Mouse (Mus musculus): ENCODE measurements around the gene Rbms1.
A peak's percentile ranks its signal among the peaks of the same experiment; 100 is the strongest.

Gene Rbms1

DNA sequence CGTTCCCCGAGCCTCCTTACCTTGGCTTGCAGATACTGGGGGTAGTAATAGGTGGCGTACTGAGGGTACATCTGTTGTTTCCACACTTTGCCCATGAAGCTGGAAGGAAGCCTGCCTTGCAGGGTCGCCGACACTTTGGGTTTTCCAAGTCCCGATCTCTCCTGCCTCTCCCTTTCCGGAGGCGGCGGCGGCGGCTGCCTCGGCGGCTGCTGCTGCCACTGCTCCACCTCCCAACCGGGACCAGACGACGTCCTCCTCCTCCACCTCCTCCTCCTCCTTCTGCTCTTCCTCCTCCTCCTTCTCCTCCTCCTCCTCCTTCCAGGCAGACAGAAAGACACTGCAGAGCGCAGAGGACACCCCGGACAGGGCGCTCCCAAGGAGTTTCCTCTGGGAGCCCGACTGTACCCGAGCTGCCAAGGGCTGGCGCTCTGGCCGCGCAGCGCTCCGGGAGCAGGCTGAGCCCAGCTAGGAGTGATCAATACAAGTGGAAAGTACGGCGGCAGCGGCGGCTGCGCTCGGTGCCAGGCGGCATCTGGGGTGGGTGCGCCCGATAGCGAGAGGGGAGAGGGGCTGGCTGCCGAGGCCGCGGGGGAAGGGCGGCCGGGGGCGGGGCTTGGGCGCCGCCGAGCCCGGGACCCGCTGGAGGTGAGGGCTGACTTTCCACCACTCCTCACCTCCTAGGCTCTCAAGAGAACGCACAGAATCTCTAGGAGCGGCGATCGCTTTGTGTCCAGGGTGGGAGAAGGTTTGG lies at the start of gene Rbms1:
Rbms1 (minus strand) TSS at position 522 of the 751 bp plus-strand sequence.
- peak; percentile 22 for DNase-seq (ENCODE audit: low read depth, low spot score)

DNA sequence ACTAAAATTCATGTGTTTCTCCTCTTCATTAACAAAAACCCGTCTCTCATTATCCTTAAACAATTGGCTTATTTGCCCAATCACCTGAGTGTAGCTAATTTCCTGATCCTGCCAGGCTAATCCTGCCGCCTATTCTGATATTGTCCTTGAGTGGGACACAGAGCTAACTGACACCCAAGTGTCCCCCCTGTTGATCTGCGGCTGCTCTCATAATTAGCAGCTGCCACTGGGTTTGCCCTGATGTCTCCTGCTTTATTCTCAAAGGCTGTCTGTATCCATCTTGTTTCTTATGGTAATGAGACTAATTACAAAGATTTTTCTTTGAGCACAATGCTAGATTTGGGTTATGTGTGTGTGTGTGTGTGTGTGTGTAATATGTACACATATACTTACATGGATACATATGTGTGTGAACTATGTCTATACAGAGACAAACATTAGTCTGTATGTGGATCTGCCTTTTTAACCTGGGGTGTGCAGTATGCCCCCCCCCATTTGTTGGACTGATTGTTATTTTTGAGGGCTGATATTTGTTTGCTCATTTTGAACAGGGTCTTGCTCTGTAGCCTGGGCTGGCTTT lies 49.3 kb upstream of the Rbms1 start:
- DNase-seq (ENCODE audit: low read depth, low spot score), result no peak

DNA sequence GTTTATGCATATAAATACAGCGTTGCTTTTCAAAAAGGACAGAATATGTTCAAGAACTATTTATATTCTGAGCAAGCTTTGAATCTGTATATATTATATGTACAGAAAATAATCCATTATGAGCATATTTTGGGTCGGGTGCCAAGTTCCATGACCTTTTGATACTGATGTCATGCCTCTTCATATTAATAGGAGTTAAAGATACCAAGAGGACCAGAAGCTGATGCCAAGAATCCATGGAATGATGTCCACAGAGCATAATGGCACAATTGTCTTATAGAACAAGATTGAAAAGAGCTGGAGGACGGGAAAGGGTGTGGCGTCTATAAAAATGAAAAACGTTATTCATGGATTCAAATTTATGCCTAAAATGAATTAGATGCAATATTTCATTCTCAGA lies 23.3 kb upstream of the Rbms1 start:
- no peak for DNase-seq (ENCODE audit: low read depth, low spot score)

DNA sequence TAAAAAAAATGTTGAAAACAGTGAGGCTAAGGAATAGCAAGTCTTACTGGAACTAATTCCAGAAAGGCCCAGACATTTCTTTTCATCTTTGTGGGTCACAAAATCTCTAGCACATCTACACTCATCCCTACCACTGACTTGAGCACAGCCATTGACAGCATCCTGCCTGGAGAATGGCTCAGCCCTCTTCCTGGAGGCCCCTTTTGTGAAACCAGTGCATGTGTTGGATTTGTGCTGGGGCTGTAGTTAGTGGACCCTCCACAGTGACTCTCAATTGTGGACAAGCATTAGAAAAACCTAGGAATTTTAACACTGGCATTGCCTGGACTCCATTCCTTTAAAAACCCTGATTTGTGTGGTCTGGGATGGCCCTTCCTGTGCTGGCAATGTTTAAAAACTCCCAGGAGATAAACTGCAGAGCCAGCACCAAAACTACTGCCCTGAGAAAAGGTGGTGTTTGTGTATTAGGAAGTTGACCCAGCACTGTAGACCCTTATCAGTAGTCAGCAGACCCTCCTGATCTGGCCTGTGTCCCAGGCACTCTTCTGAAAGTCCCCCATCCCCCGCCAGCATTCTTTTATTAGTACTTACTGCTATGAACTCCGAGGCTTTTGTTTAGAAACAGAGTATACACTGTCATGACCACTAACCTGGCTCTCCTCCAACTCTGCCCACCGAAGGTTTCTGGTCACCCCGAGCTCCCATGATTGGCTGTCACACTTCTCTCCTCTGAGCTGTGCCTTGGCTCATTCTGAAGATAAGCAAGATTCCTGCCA lies 15.7 kb upstream of the Rbms1 start:
- no peak for DNase-seq (ENCODE audit: low read depth, low spot score)

DNA sequence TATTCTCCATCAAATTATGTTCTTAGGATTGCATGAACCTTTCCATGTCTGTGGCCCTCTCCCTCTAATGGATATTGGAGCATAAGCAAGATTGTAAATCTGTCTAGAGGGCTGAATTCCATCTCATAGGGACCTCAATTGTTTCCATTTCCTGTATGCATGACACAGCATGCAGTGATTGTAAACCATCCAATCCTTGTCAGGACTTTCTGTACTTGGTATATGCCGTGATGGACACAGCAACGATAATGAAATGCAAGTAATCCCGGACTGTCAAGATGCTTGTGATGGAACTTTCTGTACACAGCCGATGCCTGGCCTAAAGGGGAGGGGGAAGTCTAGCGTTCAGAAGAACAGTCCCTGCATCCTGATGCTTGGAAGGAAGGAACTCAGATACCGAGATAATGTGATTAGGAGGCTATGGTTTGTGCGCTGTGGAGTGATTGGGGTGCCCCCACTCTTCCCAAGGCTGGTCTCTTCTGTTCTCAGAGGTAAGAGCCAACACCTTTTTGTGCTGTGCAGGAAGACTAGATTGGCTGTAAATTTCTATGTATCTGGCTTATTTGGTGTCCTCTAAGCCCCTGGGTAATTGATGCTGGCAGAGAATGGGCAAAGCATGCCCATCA lies 9.3 kb upstream of the Rbms1 start:
- no peak for DNase-seq (ENCODE audit: low read depth, low spot score)

DNA sequence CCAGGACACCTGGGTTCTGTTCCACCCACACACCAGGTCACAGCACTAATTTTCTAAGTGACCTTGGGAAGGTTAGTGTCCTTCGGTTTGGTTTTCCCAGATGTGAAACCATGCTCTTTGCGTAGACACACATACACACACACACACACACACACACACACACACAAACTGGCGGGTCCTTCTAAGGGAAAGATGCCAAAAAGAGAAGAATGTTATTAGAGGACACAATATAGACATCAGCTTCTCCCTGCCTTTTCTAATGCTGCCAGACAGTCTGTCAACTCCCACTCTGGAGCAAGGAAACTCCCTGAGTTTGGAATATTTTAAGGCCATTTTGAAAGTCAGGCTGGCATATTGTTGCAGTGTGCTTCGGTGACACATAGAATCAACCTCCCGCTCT lies 624 bp upstream of the Rbms1 start:
- no peak for DNase-seq (ENCODE audit: low read depth, low spot score)

DNA sequence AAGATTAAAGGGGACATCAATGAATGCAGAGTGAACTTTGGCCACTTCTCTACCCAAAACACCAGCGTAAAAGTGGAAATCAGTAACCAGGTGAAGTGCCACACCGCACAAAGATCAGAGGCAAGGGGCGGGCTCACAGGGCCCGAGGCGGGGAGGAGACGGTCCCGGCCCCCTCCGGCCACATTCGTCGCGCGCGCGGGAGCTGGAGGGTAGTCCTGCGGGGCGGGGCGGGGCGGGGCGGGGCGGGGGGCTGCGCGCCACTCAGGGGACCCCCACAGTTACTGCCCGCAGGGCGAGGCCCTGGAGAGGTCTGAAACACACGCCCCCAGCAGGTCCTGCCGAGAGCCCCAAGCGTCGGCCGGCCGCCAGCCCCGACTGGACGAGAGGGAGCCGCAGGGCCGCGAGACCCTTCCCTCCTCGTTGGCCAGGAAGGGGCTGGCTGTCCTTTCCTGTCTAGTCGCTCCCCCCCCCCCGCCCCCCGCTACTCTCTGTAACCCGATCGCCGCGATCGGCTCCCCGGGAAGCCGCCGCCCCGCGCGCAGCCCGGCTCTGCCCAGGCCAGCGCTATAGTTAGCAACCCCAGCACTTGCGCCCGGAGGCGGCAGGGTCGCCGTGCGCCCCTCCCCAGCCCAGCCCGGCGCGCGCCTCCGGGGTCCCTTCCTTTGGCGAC lies 856 bp downstream of the Rbms1 start:
- peak; percentile 4 for DNase-seq (ENCODE audit: low read depth, low spot score)

DNA sequence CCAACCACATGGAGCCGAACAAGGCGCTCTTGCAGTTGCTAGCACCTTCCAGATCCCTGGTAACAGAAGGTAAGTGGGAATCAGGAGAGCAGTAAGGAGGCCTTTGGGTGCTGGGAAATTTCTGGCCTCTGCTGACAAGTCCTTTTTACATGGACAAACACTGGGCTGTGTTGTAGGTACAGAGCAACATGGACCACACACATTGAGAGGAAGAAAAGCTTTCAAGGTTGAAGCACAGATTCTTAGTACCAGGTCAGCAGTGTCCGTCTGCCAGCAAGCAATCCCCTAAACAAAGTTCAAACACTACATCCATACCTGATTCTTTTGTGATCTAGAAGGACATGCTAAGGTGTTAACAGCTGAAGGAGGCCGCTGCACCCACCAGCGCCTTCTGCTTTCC lies 1.7 kb downstream of the Rbms1 start:
- DNase-seq (ENCODE audit: low read depth, low spot score), result no peak

DNA sequence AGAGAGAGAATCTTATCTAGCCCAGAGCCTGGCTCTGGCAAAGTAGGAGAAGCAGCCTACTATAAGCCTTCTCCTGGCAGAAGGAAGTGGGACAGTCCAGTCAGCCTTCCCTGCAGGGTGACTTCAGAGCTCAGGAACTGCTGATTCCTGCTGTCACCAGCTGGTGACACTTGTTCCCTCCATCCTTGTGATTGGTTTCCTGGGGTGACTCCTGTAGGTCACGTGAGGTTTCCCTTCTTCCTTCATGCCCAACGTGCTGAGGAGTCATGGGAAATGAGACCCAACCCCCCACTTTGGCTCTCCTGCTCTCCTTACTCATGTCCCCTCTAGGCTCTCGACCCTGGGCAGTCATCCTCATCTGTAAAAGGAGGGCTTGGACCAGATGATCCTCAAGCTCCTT lies 14.8 kb downstream of the Rbms1 start:
- DNase-seq (ENCODE audit: low read depth, low spot score), result no peak

DNA sequence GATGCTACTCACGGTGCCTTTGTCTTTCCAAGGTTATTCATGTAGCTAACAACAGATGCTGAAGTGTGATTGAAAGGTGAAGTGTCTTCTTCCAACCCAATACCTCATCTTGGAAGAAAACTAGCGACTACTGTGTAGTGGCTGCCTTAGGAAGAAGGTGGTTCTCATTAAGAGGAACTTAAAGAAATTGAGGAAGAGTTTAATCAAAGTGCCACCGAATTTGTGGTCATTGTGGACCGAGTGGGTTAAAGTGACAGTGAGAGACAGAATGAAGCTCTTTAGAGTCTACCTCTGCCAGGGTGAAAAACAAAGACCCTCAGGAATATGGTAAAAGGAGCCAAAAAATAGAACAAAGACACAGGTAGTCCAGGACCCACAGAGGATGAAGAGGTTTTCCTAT lies 15.2 kb downstream of the Rbms1 start:
- no peak for DNase-seq (ENCODE audit: low read depth, low spot score)

DNA sequence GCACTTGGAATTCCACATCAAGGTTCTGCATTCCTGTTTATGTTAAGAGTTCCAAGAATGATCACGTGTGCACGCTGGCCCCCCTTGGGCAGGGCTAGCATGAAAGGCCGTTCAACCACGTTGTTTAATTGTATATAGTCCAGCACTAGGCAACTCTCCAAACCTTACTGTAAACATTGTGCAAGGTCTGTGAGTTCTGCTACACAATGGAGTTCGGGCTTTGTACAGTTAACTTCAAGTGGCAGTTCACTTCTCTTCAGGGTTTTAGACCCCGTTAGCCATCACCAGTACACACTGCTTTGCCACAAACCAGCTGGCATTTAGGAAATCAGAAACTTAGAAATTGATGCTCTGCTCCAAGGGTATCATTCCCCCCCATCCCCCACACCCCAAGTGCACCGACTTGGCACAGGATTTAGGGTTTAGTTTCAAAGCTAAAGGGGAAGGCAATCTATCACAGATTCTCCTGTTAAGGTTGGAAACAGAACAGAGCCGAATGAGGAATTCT lies 22.5 kb downstream of the Rbms1 start:
- DNase-seq (ENCODE audit: low read depth, low spot score), result no peak

DNA sequence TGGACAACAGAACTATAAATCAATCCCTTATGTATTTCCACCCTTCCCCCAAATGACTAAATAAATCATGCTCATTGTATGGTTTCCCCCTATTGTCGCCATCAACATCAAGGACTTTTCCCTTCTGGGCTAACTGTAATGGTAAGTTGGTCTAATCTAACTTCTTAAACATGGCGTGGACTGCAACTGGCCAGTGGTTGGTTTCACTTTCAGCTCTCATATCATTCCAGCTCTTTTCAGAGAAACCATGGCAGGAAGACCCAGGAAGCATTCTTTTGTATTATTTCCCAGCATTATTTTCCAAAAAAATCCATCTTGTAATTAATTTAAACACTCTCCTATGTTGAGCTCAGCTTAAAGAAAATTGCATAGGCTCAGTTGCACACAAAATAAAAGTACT lies 23.0 kb downstream of the Rbms1 start:
- no peak for DNase-seq (ENCODE audit: low read depth, low spot score)

DNA sequence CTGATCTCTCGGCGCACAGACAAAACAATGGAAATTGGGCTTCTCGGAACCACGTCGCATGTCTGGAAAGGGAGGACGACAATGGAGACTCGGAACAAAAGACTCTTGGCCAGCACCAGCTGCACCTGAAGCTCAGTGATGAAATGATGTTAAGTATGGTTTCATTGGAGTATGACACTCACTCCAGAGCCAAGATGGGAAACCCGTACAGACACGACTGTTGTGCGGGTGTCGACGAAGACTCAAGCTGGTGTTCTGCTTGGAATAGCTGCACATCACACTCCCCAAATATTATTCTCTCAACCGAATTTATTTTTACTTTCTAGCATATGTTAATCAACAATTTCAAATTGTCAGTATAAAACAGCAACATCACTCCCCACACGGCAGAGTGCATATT lies 26.1 kb downstream of the Rbms1 start:
- no peak for DNase-seq (ENCODE audit: low read depth, low spot score)

DNA sequence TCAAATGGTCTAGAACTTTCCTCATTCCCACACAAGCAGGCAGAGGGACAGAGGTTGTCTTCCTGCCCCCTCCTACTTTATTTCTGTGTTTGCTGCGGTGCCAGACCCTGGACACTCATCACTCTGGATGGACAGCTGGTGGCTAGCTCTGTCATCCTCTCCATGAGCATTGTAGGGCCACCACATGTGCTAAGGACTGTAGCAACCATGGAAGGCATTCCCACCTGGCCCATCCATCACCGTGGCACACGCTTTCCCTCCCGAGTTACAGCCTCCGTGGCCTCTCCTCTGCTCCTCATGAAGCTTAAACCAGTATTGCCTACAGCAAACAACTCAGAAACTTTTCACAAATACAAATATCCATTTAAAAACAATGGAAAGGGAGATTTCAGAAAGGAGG lies 34.0 kb downstream of the Rbms1 start:
- no peak for DNase-seq (ENCODE audit: low read depth, low spot score)

DNA sequence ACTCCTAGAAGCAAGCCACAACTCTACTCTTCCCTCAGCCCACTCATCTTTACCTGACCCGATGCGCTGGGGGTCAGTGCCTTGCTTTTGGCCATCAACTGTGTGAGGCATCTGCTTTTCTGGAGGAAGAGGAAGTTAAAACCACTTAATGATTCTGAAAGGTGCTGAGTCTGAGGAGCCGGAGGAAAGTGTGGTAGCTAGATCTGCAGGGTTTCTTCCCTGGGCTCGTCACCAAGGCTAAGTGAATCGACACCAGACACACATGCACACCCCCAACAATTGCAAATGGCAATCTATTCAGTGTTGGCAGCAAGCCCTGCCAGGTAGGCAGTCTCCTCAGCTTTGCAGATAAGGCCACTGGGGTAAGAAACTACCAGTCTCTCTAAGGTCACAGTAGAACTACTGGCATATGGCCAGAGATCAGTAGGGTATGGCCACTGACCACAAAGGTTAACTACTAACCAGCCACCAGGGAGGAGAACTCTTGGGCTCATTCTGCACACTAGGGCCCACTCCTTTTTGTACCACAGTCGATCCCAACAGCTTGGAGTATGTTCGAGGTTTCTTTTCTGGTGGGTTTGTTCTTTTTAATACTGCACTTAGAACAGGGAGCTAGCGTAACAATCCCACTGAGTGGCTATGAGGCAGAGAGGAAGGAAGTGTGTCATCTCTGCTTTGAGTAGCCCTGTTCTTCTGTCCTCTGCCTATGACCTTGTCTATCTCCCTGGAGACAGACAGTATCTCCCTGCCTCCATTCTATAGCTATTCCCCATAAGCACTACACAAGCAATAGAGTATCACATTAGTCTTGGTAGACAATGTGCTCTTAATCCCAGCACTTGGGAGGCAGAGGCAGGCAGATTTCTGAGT lies 34.9 kb downstream of the Rbms1 start:
- DNase-seq (ENCODE audit: low read depth, low spot score), result no peak

DNA sequence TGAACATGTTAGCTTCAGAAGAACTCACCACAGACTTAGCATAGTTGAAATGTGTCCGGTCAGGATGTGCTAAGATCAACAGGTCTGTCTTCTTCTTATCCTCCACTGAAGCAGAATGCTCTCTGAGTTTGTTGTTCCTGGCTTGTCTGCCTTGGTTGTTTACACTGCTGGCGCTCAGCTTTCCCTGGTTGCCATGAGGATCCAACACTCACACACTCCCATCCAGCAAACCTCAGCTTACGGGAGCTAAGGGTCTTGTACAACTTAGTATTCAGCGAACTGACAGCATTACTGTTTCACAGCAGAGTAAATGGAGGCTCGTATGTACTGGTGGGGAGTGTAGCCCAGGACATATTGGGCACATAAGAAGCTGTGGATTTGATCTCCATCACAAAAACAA lies 37.9 kb downstream of the Rbms1 start:
- DNase-seq (ENCODE audit: low read depth, low spot score), result no peak

DNA sequence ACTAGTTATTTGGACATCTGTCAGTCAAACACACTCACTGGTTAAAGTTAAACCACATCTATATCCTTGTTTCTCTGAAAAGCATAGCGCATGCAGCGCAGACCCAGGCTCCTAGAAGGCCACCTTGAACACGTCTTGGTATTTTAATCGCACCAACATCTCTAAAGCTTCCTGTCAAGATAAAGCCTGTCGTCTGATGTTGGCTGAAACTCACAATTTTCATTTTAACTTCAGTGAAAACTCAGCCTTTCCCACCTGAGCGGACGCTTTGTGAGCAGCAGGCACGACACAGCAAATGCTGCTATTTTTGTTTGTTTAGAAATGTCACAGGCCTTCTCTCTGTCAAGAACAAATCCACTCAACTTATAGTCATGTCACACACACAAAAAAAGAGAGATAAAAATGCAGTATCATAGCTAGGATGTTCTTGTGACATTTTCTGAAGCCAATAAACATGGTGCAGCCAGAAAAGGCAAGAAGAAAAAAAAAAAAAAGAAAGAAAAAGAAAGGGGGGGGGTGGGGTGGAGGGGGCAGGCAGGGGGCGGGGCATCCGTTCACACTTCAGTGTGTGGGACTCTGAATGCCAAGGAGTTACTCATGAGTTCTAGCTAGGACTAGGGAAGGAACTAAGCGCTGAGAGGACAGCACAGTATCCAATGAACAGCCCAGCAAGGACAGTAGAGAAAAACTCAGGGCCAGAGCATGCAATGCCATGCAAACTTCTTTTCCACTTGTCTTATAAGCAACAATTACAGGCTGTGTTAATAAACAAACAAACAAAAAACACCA lies 39.0 kb downstream of the Rbms1 start:
- peak; percentile 61 for DNase-seq (ENCODE audit: low read depth, low spot score)

DNA sequence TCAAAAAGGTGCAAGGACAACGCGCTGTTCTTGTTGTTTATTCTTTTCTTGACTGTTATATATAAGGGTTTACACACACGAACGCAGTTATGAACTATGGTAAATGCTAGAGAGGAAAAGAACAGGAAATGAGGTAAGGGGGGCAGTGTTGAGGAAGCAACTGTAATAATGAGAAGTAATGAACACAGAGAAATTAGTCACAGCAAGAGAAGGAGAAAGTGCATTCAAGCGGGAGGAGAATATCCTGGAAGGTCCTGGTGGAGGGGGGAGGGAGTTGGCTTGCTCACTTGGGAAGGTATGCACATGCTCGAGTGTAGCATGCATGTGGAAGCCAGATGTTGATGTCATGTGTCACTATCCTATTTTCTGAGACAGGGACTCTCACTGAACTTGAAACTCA lies 39.9 kb downstream of the Rbms1 start:
- peak; percentile 28 for DNase-seq (ENCODE audit: low read depth, low spot score)

DNA sequence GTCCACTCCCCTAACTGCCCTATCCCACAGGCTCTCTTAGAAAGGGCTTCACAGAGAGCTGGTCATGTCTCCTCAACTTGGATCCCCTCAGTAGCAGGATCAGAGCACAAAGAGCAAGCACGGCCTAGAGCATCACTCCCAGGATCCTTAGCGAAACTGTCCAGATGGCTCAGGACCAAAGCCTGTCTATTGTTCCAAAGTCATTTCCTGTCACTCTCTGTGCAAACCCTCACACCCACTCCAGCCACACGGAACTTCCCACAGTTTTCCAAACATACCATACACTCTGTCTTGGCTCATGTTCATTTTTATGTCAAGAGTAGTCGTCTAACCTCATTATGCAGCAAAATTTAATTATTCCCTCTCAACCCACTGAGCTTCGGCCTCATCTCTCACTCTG lies 40.6 kb downstream of the Rbms1 start:
- no peak for DNase-seq (ENCODE audit: low read depth, low spot score)

DNA sequence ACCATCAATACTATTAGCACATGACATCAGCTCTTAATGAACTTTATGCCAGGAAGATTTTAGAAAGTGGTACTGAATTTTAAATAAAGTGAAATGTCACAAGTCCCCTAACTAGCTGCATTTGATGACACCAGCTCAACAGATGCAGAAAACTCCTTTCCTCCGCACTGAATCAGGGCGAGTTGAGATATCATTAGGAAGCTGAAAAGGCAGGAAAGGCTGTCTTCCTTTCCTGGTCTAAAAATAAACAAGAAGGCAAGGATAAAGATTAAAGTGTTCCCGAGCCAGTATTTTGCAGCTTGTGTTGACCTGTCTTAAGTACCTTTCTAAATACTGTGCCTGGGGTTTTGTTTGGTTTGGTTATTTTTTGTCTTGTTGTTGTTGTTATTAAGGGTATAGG lies 42.9 kb downstream of the Rbms1 start:
- no peak for DNase-seq (ENCODE audit: low read depth, low spot score)
